Mouse (Mus musculus) stomach, postnatal 0 days (tissue): ENCODE measurements around the gene Sugp2. TPM values are rescaled to one million over a fixed set of nuclear protein-coding genes. Genes with fewer than 3 reads are reported as not detected.

ENCODE experiments used
- ATAC-seq: fragments of 200-750 bp; cut with Nextera tagmentation; 2 replicates; pipeline ENCODE4 v1.8.0; 2017; ENCODE audit not compliant: low FRiP score, low TSS enrichment
- DNase-seq: peaks from one replicate; pipeline ENCODE4 v3.0.0-alpha.2; 2016; ENCODE audit warnings: low spot score
- H3K27ac ChIP-seq: fragments of 300-500 bp; sonication (generic); replicated peaks from 2 replicates; pipeline ENCODE4 v1.5.1; 2014; ENCODE audit warnings: mild to moderate bottlenecking, control low read depth
- H3K27me3 ChIP-seq: fragments of 300-500 bp; sonication (generic); 2 replicates; pipeline ENCODE4 v1.6.1; 2014; ENCODE audit warnings: low read length; ENCODE audit not compliant: control insufficient read depth, insufficient read depth
- H3K36me3 ChIP-seq: fragments of 300-500 bp; sonication (generic); 2 replicates; pipeline ENCODE4 v1.6.1; 2014; ENCODE audit warnings: low read length, mixed read lengths; ENCODE audit not compliant: control insufficient read depth, insufficient read depth
- H3K4me1 ChIP-seq: fragments of 300-500 bp; sonication (generic); replicated peaks from 2 replicates; pipeline ENCODE4 v1.6.1; 2014; ENCODE audit warnings: antibody characterized with exemption; ENCODE audit not compliant: control insufficient read depth, insufficient read depth
- H3K4me2 ChIP-seq: fragments of 300-500 bp; sonication (generic); replicated peaks from 2 replicates; pipeline ENCODE4 v1.6.1; 2014; ENCODE audit warnings: low read depth, mild to moderate bottlenecking, control low read depth, moderate library complexity
- H3K4me3 ChIP-seq: fragments of 300-500 bp; sonication (generic); 2 replicates; pipeline ENCODE4 v1.5.1; 2014; ENCODE audit warnings: low read depth, low read length, control low read depth
- H3K9ac ChIP-seq: fragments of 300-500 bp; sonication (generic); 2 replicates; pipeline ENCODE4 v1.6.1; 2014; ENCODE audit warnings: mild to moderate bottlenecking, low read length, control low read depth, mixed read lengths
- H3K9me3 ChIP-seq: fragments of 300-500 bp; sonication (generic); 2 replicates; pipeline ENCODE4 v1.6.1; 2016; ENCODE audit warnings: low read length; ENCODE audit not compliant: control insufficient read depth
- CTCF ChIP-seq: IDR thresholded peaks from 2 replicates; pipeline ENCODE4 v1.5.1; 2016; ENCODE audit warnings: antibody characterized with exemption, low read depth, mild to moderate bottlenecking, moderate library complexity
- EP300 ChIP-seq: optimal IDR thresholded peaks from 2 replicates; pipeline ENCODE3; 2016; ENCODE audit warnings: antibody characterized with exemption
- WGBS: fragments of 180-500 bp; shearing (Covaris S2); extraction: QIAGEN DNeasy Blood & Tissue Kit; methylation state at CpG from one replicate; pipeline ENCODE4 v1.1.7; 2014; 5-methylcytosine and 5-hydroxymethylcytosine counted together
- polyA plus RNA-seq: library from polyadenylated mRNA; unstranded; fragments of >200 nt; fragmentation: Nextera tagmentation; extraction: Ambion mirVana; gene quantifications from 2 replicates; pipeline ENCODE4 v1.2.1, GENCODE M21; 2015

Gene Sugp2
- polyA plus RNA-seq, 1 experiment from 2014 or later = 9.0 TPM

GRCm38 (mm10) chr8:70284421-70284820 lies 50.4 kb downstream of the Sugp2 start:
- Histone ChIP-seq H3K27me3 (no peaks in the 10 kb centered on the region), H3K4me3 (no peak overlapping the region), H3K36me3 (peaks cover 5% of the 10 kb centered on the region), H3K27ac (no peak overlapping the region), H3K9me3 (no peaks in the 10 kb centered on the region), H3K9ac (no peak overlapping the region), H3K4me1 (no peaks in the 10 kb centered on the region), H3K4me2 (no peak overlapping the region)
- 76% methylated on average over 5 of the region's 5 CpGs for WGBS
- DNase-seq (no peak), ATAC-seq (no peak)
- TF ChIP-seq EP300 = no peak
- no peak for TF ChIP-seq CTCF

GRCm38 (mm10) chr8:70285304-70285703 lies 51.3 kb downstream of the Sugp2 start:
- no peak overlapping the region for H3K27ac ChIP-seq
- no peak overlapping the region for H3K4me3 ChIP-seq
- no peak for TF ChIP-seq CTCF
- no peak for TF ChIP-seq EP300
- H3K4me1 ChIP-seq = no peaks in the 10 kb centered on the region
- no peak for ATAC-seq
- H3K36me3 ChIP-seq = peaks cover 6% of the 10 kb centered on the region
- WGBS = 96% methylated on average over 15 of the region's 15 CpGs
- H3K9me3 ChIP-seq = no peaks in the 10 kb centered on the region
- H3K27me3 ChIP-seq = no peaks in the 10 kb centered on the region
- no peak overlapping the region for H3K4me2 ChIP-seq
- no peak overlapping the region for H3K9ac ChIP-seq
- no peak for DNase-seq

GRCm38 (mm10) chr8:70286737-70287136 lies 52.7 kb downstream of the Sugp2 start:
- Histone ChIP-seq H3K27me3 (no peaks in the 10 kb centered on the region), H3K4me1 (no peaks in the 10 kb centered on the region), H3K4me2 (no peak overlapping the region), H3K4me3 (no peak overlapping the region), H3K36me3 (peaks cover 6% of the 10 kb centered on the region), H3K27ac (no peak overlapping the region), H3K9me3 (no peaks in the 10 kb centered on the region), H3K9ac (no peak overlapping the region)
- ATAC-seq = no peak
- DNase-seq = no peak
- WGBS = 89% methylated on average over 8 of the region's 8 CpGs
- peak; percentile 51 for TF ChIP-seq CTCF
- no peak for TF ChIP-seq EP300

- no peak for DNase-seq
- H3K27me3 ChIP-seq = no peaks in the 10 kb centered on the region
- WGBS = 23% methylated on average over 5 of the region's 5 CpGs
- no peaks in the 10 kb centered on the region for H3K9me3 ChIP-seq
- H3K36me3 ChIP-seq = peaks cover 41% of the 10 kb centered on the region
- H3K4me1 ChIP-seq = no peaks in the 10 kb centered on the region
- no peak overlapping the region for H3K4me3 ChIP-seq
- H3K27ac ChIP-seq = peak overlapping the region; percentile 49
- H3K4me2 ChIP-seq = no peak overlapping the region
- TF ChIP-seq EP300 (no peak), CTCF (no peak)
- no peak overlapping the region for H3K9ac ChIP-seq
- ATAC-seq = peak; percentile 5; the same call in 1 of the 2 replicates
These were observed 60.0 kb downstream of the Sugp2 start for GRCm38 (mm10) chr8:70293988-70294405.

GRCm38 (mm10) chr8:70300881-70301280 lies 66.9 kb downstream of the Sugp2 start:
- no peak overlapping the region for H3K4me3 ChIP-seq
- no peaks in the 10 kb centered on the region for H3K27me3 ChIP-seq
- WGBS = 86% methylated on average over 3 of the region's 3 CpGs
- peaks cover 18% of the 10 kb centered on the region for H3K36me3 ChIP-seq
- no peaks in the 10 kb centered on the region for H3K9me3 ChIP-seq
- H3K4me2 ChIP-seq = no peak overlapping the region
- peaks cover 6% of the 10 kb centered on the region; the same call in 1 of the 2 replicates for H3K4me1 ChIP-seq
- no peak overlapping the region for H3K9ac ChIP-seq
- ATAC-seq (no peak), DNase-seq (no peak)
- no peak overlapping the region for H3K27ac ChIP-seq
- TF ChIP-seq EP300 (no peak), CTCF (no peak)

GRCm38 (mm10) chr8:70302358-70302890 lies 68.4 kb downstream of the Sugp2 start, which contains the start of the genes Ddx49 and Cope:
Gene Ddx49, minus strand, starts transcription at chr8:70302489.
Gene Cope, plus strand, starts transcription at chr8:70302518.
- WGBS = under 1% methylated on average over 40 of the region's 40 CpGs

More at GRCm38 (mm10) chr8:70302358-70302890, 68.4 kb downstream of the Sugp2 start, which contains the start of the genes Ddx49 and Cope:
- Histone ChIP-seq H3K4me1 (peaks cover 6% of the 10 kb centered on the region; the same call in 1 of the 2 replicates), H3K4me3 (peak within 1 kb of the TSS; percentile 52), H3K9ac (peak within 1 kb of the TSS; percentile 70), H3K27ac (peak within 1 kb of the TSS; percentile 8), H3K36me3 (peaks cover 7% of the 10 kb centered on the region), H3K9me3 (no peaks in the 10 kb centered on the region), H3K4me2 (peak within 1 kb of the TSS; percentile 80), H3K27me3 (no peaks in the 10 kb centered on the region)
- TF ChIP-seq CTCF (no peak), EP300 (no peak)
- DNase-seq (peak; percentile 94), ATAC-seq (peak; percentile 92)
